Mouse (Mus musculus): ENCODE measurements around the gene Arfip1. TPM values are rescaled to one million over a fixed set of nuclear protein-coding genes. Genes with fewer than 3 reads are reported as not detected.
A peak's percentile ranks its signal among the peaks of the same experiment; 100 is the strongest.
"Not testable (repeated sequence)": the region's sequence is repeated elsewhere in the genome, so short reads cannot be mapped to it uniquely, and the experiment has no call there.

The Arfip1 gene
- polyA plus RNA-seq, 1 experiment, result 16.6 TPM

DNA sequence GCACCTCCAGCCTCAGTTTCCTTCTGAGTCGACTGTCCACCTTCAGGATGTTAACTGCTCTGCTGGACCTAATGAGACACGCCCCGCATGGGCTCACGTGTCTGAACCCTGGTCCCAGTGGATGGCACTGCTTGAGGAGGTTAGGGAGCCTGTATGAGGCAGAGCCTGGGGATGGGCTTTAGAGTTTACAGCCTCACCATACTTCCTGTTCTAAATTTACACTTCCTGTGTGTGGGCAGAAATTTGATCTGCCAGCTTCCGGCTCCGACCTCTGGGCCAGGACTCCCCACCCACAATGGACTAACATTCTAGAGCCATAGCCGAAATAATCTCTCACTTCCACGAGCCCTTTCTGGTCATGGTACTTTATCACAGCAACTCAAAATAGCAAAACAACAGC, 35.2 kb downstream of the Arfip1 start:
- H3K79me2 ChIP-seq (ENCODE audit: control insufficient read depth, insufficient read depth), result peaks cover 38% of the 10 kb centered on the region
- no peaks in the 10 kb centered on the region for H3K36me3 ChIP-seq (ENCODE audit: control insufficient read depth, insufficient read depth)
- no peak overlapping the region for H3K4me3 ChIP-seq (ENCODE audit: insufficient read depth, poor library complexity, severe bottlenecking)
- no peaks in the 10 kb centered on the region for H3K27me3 ChIP-seq (ENCODE audit: control insufficient read depth, insufficient read depth, insufficient read length)
- H3ac ChIP-seq (ENCODE audit: control insufficient read depth, insufficient read length, low read depth), result no peak overlapping the region
- H3K79me3 ChIP-seq (ENCODE audit: low read depth), result peaks cover 18% of the 10 kb centered on the region
- TF ChIP-seq USF1 (IDR thresholded peaks at IDR 0.05; ENCODE audit: low read depth), result no peak
- no peak for TF ChIP-seq MYOG (IDR thresholded peaks at IDR 0.05; ENCODE audit: control insufficient read depth, extremely low read depth, insufficient read length)
- no peak for TF ChIP-seq MYOD1 (IDR thresholded peaks at IDR 0.05; ENCODE audit: control insufficient read depth, insufficient read length, low read depth)
- TF ChIP-seq CTCF (IDR thresholded peaks at IDR 0.05; ENCODE audit: control insufficient read depth, insufficient read depth, insufficient read length), result no peak
- TF ChIP-seq FOSL1 (IDR thresholded peaks at IDR 0.05; ENCODE audit: insufficient read depth, low read length, poor library complexity, severe bottlenecking), result no peak
- TF ChIP-seq MAX (IDR thresholded peaks at IDR 0.05), result no peak
- no peak for TF ChIP-seq CEBPB (IDR thresholded peaks at IDR 0.05; ENCODE audit: low read depth)

DNA sequence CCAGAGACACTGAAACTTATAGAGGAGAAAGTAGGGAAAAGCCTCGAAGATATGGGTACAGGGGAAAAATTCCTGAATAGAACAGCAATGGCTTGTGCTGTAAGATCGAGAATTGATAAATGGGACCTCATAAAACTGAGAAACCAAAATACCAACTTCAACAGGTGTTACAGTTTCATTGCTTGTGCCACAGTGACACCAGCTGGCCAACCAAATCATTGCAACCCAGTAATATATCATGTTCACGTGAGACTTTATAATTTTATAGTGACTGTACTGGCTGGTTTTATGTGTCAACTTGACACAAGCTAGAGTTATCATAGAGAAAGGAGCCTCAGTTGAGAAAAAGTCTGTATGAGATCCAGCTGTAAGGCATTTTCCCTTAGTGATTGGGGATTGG, 40.0 kb downstream of the Arfip1 start:
- not testable (repeated sequence) for H3K36me3 ChIP-seq (ENCODE audit: control insufficient read depth, insufficient read depth); H3ac ChIP-seq (ENCODE audit: control insufficient read depth, insufficient read length, low read depth); H3K4me3 ChIP-seq (ENCODE audit: insufficient read depth, poor library complexity, severe bottlenecking); H3K79me3 ChIP-seq (ENCODE audit: low read depth); H3K27me3 ChIP-seq (ENCODE audit: control insufficient read depth, insufficient read depth, insufficient read length)
- peaks cover 15% of the 10 kb centered on the region for H3K79me2 ChIP-seq (ENCODE audit: control insufficient read depth, insufficient read depth)
- peak; percentile 53 for TF ChIP-seq MYOD1 (IDR thresholded peaks at IDR 0.05; ENCODE audit: control insufficient read depth, insufficient read length, low read depth)

DNA sequence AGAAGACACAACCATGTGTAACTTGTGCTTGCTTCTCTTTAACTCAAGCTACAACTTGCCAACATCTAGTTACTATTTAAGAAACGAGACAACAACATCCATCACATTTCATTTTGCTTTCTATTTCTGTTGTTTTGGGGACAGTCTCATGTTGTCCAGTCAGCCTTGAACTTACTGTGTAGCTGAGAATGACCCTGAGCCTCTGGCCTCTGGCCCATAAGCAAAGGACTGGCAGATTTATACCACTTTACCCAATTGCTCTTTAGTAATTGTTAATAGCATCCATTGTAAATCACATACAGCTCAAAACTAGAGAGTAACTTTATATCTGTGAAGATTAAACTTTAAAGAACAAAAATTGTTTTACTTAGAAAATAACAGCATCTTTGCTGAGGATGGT, 40.5 kb downstream of the Arfip1 start:
- Histone ChIP-seq H3K4me3 (ENCODE audit: insufficient read depth, poor library complexity, severe bottlenecking) (no peak overlapping the region), H3K36me3 (ENCODE audit: control insufficient read depth, insufficient read depth) (no peaks in the 10 kb centered on the region), H3K79me3 (ENCODE audit: low read depth) (peaks cover 7% of the 10 kb centered on the region), H3K27me3 (ENCODE audit: control insufficient read depth, insufficient read depth, insufficient read length) (no peaks in the 10 kb centered on the region), H3ac (ENCODE audit: control insufficient read depth, insufficient read length, low read depth) (no peak overlapping the region), H3K79me2 (ENCODE audit: control insufficient read depth, insufficient read depth) (peaks cover 10% of the 10 kb centered on the region)
- TF ChIP-seq CEBPB (IDR thresholded peaks at IDR 0.05; ENCODE audit: low read depth) (no peak), CTCF (IDR thresholded peaks at IDR 0.05; ENCODE audit: control insufficient read depth, insufficient read depth, insufficient read length) (no peak), MYOD1 (IDR thresholded peaks at IDR 0.05; ENCODE audit: control insufficient read depth, insufficient read length, low read depth) (no peak), MAX (IDR thresholded peaks at IDR 0.05) (no peak), MYOG (IDR thresholded peaks at IDR 0.05; ENCODE audit: control insufficient read depth, extremely low read depth, insufficient read length) (no peak), USF1 (IDR thresholded peaks at IDR 0.05; ENCODE audit: low read depth) (no peak), FOSL1 (IDR thresholded peaks at IDR 0.05; ENCODE audit: insufficient read depth, low read length, poor library complexity, severe bottlenecking) (no peak)

DNA sequence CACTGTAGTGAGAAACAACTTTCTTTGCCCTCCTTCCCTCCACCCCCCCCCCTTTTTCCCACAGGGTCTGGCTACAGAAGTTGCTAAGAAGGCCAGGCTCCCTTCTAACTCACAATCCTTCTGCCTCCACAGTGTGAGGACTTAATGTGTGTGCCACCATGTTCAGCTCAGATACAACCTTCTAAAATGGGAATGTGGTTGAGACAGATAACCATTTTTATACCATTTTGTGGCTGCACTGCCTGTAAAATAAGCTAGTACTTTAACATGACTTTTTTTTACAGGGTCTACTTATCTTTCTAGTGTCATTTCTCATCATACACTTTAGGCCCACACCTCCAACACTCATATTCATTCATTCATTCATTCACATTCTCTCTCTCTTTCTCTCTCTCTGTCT, 41.8 kb downstream of the Arfip1 start:
- Histone ChIP-seq H3K79me2 (ENCODE audit: control insufficient read depth, insufficient read depth) (peaks cover 9% of the 10 kb centered on the region), H3K79me3 (ENCODE audit: low read depth) (peaks cover 7% of the 10 kb centered on the region), H3K27me3 (ENCODE audit: control insufficient read depth, insufficient read depth, insufficient read length) (no peaks in the 10 kb centered on the region), H3ac (ENCODE audit: control insufficient read depth, insufficient read length, low read depth) (no peak overlapping the region), H3K4me3 (ENCODE audit: insufficient read depth, poor library complexity, severe bottlenecking) (no peak overlapping the region), H3K36me3 (ENCODE audit: control insufficient read depth, insufficient read depth) (no peaks in the 10 kb centered on the region)
- no peak for TF ChIP-seq USF1 (IDR thresholded peaks at IDR 0.05; ENCODE audit: low read depth)
- no peak for TF ChIP-seq MYOD1 (IDR thresholded peaks at IDR 0.05; ENCODE audit: control insufficient read depth, insufficient read length, low read depth)
- TF ChIP-seq MYOG (IDR thresholded peaks at IDR 0.05; ENCODE audit: control insufficient read depth, extremely low read depth, insufficient read length), result no peak
- TF ChIP-seq CEBPB (IDR thresholded peaks at IDR 0.05; ENCODE audit: low read depth), result no peak
- no peak for TF ChIP-seq CTCF (IDR thresholded peaks at IDR 0.05; ENCODE audit: control insufficient read depth, insufficient read depth, insufficient read length)
- no peak for TF ChIP-seq FOSL1 (IDR thresholded peaks at IDR 0.05; ENCODE audit: insufficient read depth, low read length, poor library complexity, severe bottlenecking)
- no peak for TF ChIP-seq MAX (IDR thresholded peaks at IDR 0.05)

DNA sequence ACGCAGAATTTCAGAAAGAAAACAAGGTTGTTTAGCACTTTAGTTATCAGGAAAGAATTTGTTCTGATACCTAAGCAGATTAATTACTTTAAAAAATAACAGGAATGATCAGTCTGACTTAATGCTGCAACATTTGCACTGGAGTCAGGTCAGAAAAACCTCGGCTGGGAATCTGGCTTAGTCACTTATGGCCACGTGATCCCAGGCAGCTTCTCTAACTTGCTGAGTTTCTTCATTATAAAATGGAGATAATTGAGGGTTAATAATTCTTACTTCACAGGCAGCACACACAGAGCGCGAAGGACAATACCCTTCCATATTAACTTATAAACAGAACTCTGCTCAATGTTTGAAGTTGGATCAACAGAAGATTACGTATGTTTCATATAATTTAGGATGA, 45.4 kb downstream of the Arfip1 start:
- H3K4me3 ChIP-seq (ENCODE audit: insufficient read depth, poor library complexity, severe bottlenecking), result no peak overlapping the region
- no peaks in the 10 kb centered on the region for H3K36me3 ChIP-seq (ENCODE audit: control insufficient read depth, insufficient read depth)
- H3K27me3 ChIP-seq (ENCODE audit: control insufficient read depth, insufficient read depth, insufficient read length), result no peaks in the 10 kb centered on the region
- no peak overlapping the region for H3ac ChIP-seq (ENCODE audit: control insufficient read depth, insufficient read length, low read depth)
- H3K79me2 ChIP-seq (ENCODE audit: control insufficient read depth, insufficient read depth), result peaks cover 9% of the 10 kb centered on the region
- peaks cover 7% of the 10 kb centered on the region for H3K79me3 ChIP-seq (ENCODE audit: low read depth)
- TF ChIP-seq USF1 (IDR thresholded peaks at IDR 0.05; ENCODE audit: low read depth), result peak; percentile 80
- TF ChIP-seq FOSL1 (IDR thresholded peaks at IDR 0.05; ENCODE audit: insufficient read depth, low read length, poor library complexity, severe bottlenecking), result no peak

DNA sequence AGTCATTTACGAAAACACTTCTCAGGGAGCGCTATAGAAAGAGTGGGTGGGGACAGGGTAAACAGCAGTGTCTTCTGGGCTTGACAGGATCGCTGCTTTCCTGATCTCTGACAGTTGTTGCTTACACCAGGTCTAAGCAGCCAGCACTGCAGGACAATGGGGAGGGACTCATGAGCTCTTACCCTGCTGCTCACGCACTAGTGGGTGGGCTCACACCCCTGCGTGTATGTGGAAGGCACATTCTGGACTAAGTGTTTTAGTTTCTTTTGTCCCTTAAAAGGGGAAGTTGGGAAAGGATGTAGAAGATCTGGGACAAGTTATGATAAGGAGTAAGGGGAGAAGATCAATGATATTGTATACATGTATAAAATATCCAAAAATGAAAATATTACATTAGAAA, 49.2 kb downstream of the Arfip1 start:
- Histone ChIP-seq H3K27me3 (ENCODE audit: control insufficient read depth, insufficient read depth, insufficient read length) (no peaks in the 10 kb centered on the region), H3ac (ENCODE audit: control insufficient read depth, insufficient read length, low read depth) (no peak overlapping the region), H3K4me3 (ENCODE audit: insufficient read depth, poor library complexity, severe bottlenecking) (no peak overlapping the region), H3K79me3 (ENCODE audit: low read depth) (peaks cover 4% of the 10 kb centered on the region), H3K36me3 (ENCODE audit: control insufficient read depth, insufficient read depth) (no peaks in the 10 kb centered on the region), H3K79me2 (ENCODE audit: control insufficient read depth, insufficient read depth) (no peaks in the 10 kb centered on the region)
- TF ChIP-seq USF1 (IDR thresholded peaks at IDR 0.05; ENCODE audit: low read depth), result no peak

Data from C2C12 (cell line).